Mouse (Mus musculus) CD8-positive naive resting alpha-beta T cell, adult 57 days (primary cell): ENCODE measurements around the gene Zfp11. TPM values are rescaled to one million over a fixed set of nuclear protein-coding genes. Genes with fewer than 3 reads are reported as not detected.

Source experiments
- total RNA-seq: library from RNA; stranded (reverse); gene quantifications from one replicate; pipeline ENCODE4 v1.2.4, GENCODE M21; 2023

The Zfp11 gene
- total RNA-seq: 1.1 TPM

GRCm38 (mm10) chr5:129670036-129670458 lies at the start of gene Zfp11:
Zfp11 (minus strand) TSS chr5:129670099.

DNA sequence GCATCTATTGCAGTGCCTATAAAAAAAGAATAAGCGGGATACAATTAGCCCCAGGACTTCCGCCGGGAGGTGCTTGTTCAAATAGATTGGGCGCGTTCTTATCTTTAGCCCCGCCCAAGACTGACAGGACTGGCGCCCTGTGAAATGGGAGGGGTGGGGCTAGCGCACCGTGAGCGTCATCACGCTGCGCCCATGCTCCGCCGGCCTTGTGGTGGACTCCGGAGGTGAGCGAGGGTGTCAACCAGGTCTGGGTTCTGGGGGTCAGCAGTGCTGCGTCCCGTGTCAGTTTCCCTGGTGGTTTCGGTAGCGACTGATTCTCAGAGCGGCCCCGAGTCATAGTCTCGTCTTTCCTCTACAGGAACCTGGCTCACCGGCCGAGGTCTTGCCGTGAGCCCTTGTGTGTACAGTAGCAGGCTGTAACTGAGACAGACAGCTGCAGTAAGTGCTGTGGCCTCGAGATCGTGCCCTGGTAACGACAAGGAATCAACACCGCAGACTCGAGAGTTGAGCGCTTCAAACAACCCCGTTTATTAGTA lies 45.5 kb upstream of the Zfp11 start, which contains the start of gene Mrps17:
Gene Mrps17 (plus strand): TSS at position 172 of the 536 bp plus-strand sequence.

GRCm38 (mm10) chr5:129708412-129708811 lies 38.5 kb upstream of the Zfp11 start, which contains the start of gene Sept14:
Sept14 (minus strand) TSS chr5:129708512.

Other genes with a start within 250 kb of the Zfp11 start
- gene Sfswap, start 168.9 kb downstream of the Zfp11 start, total RNA-seq: 143 TPM
- gene Mmp17, start 85.9 kb downstream of the Zfp11 start, total RNA-seq: 0.95 TPM
- not detected for gene Sept14, start 38.4 kb upstream of the Zfp11 start, total RNA-seq
- 44.2 TPM for gene Mrps17, start 45.4 kb upstream of the Zfp11 start, total RNA-seq
- gene Nipsnap2, start 55.0 kb upstream of the Zfp11 start, total RNA-seq: 29.2 TPM
- gene Psph, start 117.3 kb upstream of the Zfp11 start, total RNA-seq: 15.9 TPM
- 11.1 TPM for gene Sumf2, start 176.9 kb upstream of the Zfp11 start, total RNA-seq
- gene Chchd2, start 217.4 kb upstream of the Zfp11 start, total RNA-seq: 147 TPM
- 1.6 TPM for gene Zbed5, start 225.6 kb upstream of the Zfp11 start, total RNA-seq
- 0.64 TPM for gene Phkg1, start 228.4 kb upstream of the Zfp11 start, total RNA-seq
- gene Nupr1l, start 238.4 kb upstream of the Zfp11 start, total RNA-seq: 0.28 TPM